Mouse (Mus musculus): ENCODE data around the gene Lpp. TPM values are rescaled to one million over a fixed set of nuclear protein-coding genes. Genes with fewer than 3 reads are reported as not detected.

The Lpp gene
- polyA plus RNA-seq, 1 experiment from 2014 or later = 25.9 TPM

GRCm38 (mm10) chr16:24955054-24955453 lies 561.7 kb downstream of the Lpp start:
- ATAC-seq (ENCODE audit: low FRiP score) = no peak
- H3K9ac ChIP-seq = no peak overlapping the region
- WGBS = 78% methylated on average over 7 of the region's 7 CpGs

GRCm38 (mm10) chr16:24958661-24959060 lies 565.4 kb downstream of the Lpp start:
- H3K4me3 ChIP-seq = no peak overlapping the region
- WGBS = 94% methylated on average over 1 of the region's 1 CpGs
- H3K9me3 ChIP-seq (replicated peaks) = no peaks in the 10 kb centered on the region; the same call in 1 of the 2 replicates
- H3K36me3 ChIP-seq = no peaks in the 10 kb centered on the region
- H3K27ac ChIP-seq = no peak overlapping the region
- no peaks in the 10 kb centered on the region for H3K27me3 ChIP-seq
- H3K4me2 ChIP-seq (replicated peaks) = no peak overlapping the region
- H3K4me1 ChIP-seq = no peaks in the 10 kb centered on the region
- no peak overlapping the region for H3K9ac ChIP-seq
- no peak for ATAC-seq (ENCODE audit: low FRiP score)

More at GRCm38 (mm10) chr16:24955054-24955453, 561.7 kb downstream of the Lpp start:
- Histone ChIP-seq H3K4me2 (replicated peaks) (no peak overlapping the region), H3K27ac (no peak overlapping the region), H3K27me3 (no peaks in the 10 kb centered on the region), H3K9me3 (replicated peaks) (no peaks in the 10 kb centered on the region; the same call in 1 of the 2 replicates), H3K4me3 (no peak overlapping the region), H3K4me1 (no peaks in the 10 kb centered on the region; the same call in 1 of the 2 replicates), H3K36me3 (no peaks in the 10 kb centered on the region)

- H3K36me3 ChIP-seq = no peaks in the 10 kb centered on the region
- no peak overlapping the region for H3K4me3 ChIP-seq
- H3K4me2 ChIP-seq (replicated peaks) = no peak overlapping the region
- ATAC-seq (ENCODE audit: low FRiP score) = no peak
- no peaks in the 10 kb centered on the region; the same call in 1 of the 2 replicates for H3K9me3 ChIP-seq (replicated peaks)
- H3K27ac ChIP-seq = no peak overlapping the region
- no peak overlapping the region for H3K9ac ChIP-seq
- 79% methylated on average over 10 of the region's 10 CpGs for WGBS
- H3K27me3 ChIP-seq = no peaks in the 10 kb centered on the region
- H3K4me1 ChIP-seq = no peaks in the 10 kb centered on the region
Measured at GRCm38 (mm10) chr16:24960901-24961806, 567.8 kb downstream of the Lpp start.

GRCm38 (mm10) chr16:24964311-24964710 lies 571.0 kb downstream of the Lpp start:
- WGBS = 90% methylated on average over 1 of the region's 1 CpGs
- Histone ChIP-seq H3K4me3 (no peak overlapping the region), H3K4me1 (no peaks in the 10 kb centered on the region), H3K36me3 (no peaks in the 10 kb centered on the region), H3K9ac (no peak overlapping the region), H3K27me3 (no peaks in the 10 kb centered on the region), H3K9me3 (replicated peaks) (no peaks in the 10 kb centered on the region), H3K27ac (no peak overlapping the region), H3K4me2 (replicated peaks) (no peak overlapping the region)
- ATAC-seq (ENCODE audit: low FRiP score) = no peak

GRCm38 (mm10) chr16:24965091-24965490 lies 571.8 kb downstream of the Lpp start:
- 80% methylated on average over 4 of the region's 4 CpGs for WGBS
- Histone ChIP-seq H3K36me3 (no peaks in the 10 kb centered on the region), H3K9me3 (replicated peaks) (no peaks in the 10 kb centered on the region), H3K4me2 (replicated peaks) (no peak overlapping the region), H3K4me3 (no peak overlapping the region), H3K27me3 (no peaks in the 10 kb centered on the region), H3K27ac (no peak overlapping the region), H3K4me1 (no peaks in the 10 kb centered on the region), H3K9ac (no peak overlapping the region)
- ATAC-seq (ENCODE audit: low FRiP score) = no peak

GRCm38 (mm10) chr16:24966460-24966859 lies 573.2 kb downstream of the Lpp start:
- no peaks in the 10 kb centered on the region for H3K27me3 ChIP-seq

GRCm38 (mm10) chr16:24973009-24973631 lies 579.8 kb downstream of the Lpp start:
- Histone ChIP-seq H3K4me2 (replicated peaks) (no peak overlapping the region), H3K36me3 (no peaks in the 10 kb centered on the region), H3K27me3 (no peaks in the 10 kb centered on the region), H3K9me3 (replicated peaks) (no peaks in the 10 kb centered on the region), H3K4me3 (no peak overlapping the region), H3K4me1 (no peaks in the 10 kb centered on the region), H3K9ac (no peak overlapping the region), H3K27ac (no peak overlapping the region)
- ATAC-seq (ENCODE audit: low FRiP score) = no peak
- WGBS = 84% methylated on average over 5 of the region's 5 CpGs

More at GRCm38 (mm10) chr16:24966460-24966859, 573.2 kb downstream of the Lpp start:
- Histone ChIP-seq H3K4me2 (replicated peaks) (no peak overlapping the region), H3K9ac (no peak overlapping the region), H3K4me1 (no peaks in the 10 kb centered on the region), H3K4me3 (no peak overlapping the region), H3K36me3 (no peaks in the 10 kb centered on the region), H3K27ac (no peak overlapping the region), H3K9me3 (replicated peaks) (no peaks in the 10 kb centered on the region)
- WGBS = 92% methylated on average over 9 of the region's 9 CpGs
- no peak for ATAC-seq (ENCODE audit: low FRiP score)

- no peak overlapping the region for H3K9ac ChIP-seq
- no peaks in the 10 kb centered on the region for H3K36me3 ChIP-seq
- no peaks in the 10 kb centered on the region for H3K4me1 ChIP-seq
- no peak overlapping the region for H3K27ac ChIP-seq
- no peak overlapping the region for H3K4me2 ChIP-seq (replicated peaks)
- H3K27me3 ChIP-seq = no peaks in the 10 kb centered on the region
- H3K4me3 ChIP-seq = no peak overlapping the region
- no peaks in the 10 kb centered on the region for H3K9me3 ChIP-seq (replicated peaks)
- ATAC-seq (ENCODE audit: low FRiP score) = no peak
- 86% methylated on average over 1 of the region's 1 CpGs for WGBS
Measured at GRCm38 (mm10) chr16:24977771-24978170, 584.5 kb downstream of the Lpp start.

- no peaks in the 10 kb centered on the region for H3K36me3 ChIP-seq
- H3K9ac ChIP-seq = no peak overlapping the region
- H3K27me3 ChIP-seq = no peaks in the 10 kb centered on the region
- 45% methylated on average over 1 of the region's 1 CpGs for WGBS
- no peaks in the 10 kb centered on the region for H3K9me3 ChIP-seq (replicated peaks)
- no peak overlapping the region for H3K4me3 ChIP-seq
- H3K27ac ChIP-seq = no peak overlapping the region
- H3K4me1 ChIP-seq = no peaks in the 10 kb centered on the region
- no peak overlapping the region for H3K4me2 ChIP-seq (replicated peaks)
- ATAC-seq (ENCODE audit: low FRiP score) = no peak
Measured at GRCm38 (mm10) chr16:24978226-24978625, 584.9 kb downstream of the Lpp start.

- no peak overlapping the region for H3K4me3 ChIP-seq
- no peaks in the 10 kb centered on the region for H3K36me3 ChIP-seq
- H3K27ac ChIP-seq = no peak overlapping the region
- no peaks in the 10 kb centered on the region for H3K9me3 ChIP-seq (replicated peaks)
- no peak overlapping the region for H3K4me2 ChIP-seq (replicated peaks)
- H3K27me3 ChIP-seq = no peaks in the 10 kb centered on the region
- WGBS = 92% methylated on average over 4 of the region's 4 CpGs
- H3K4me1 ChIP-seq = no peaks in the 10 kb centered on the region
- no peak overlapping the region for H3K9ac ChIP-seq
- no peak for ATAC-seq (ENCODE audit: low FRiP score)
Measured at GRCm38 (mm10) chr16:24979391-24979790, 586.1 kb downstream of the Lpp start.

GRCm38 (mm10) chr16:24982828-24983227 lies 589.5 kb downstream of the Lpp start:
- H3K36me3 ChIP-seq = no peaks in the 10 kb centered on the region
- H3K9ac ChIP-seq = no peak overlapping the region
- WGBS = 86% methylated on average over 4 of the region's 4 CpGs
- no peak for ATAC-seq (ENCODE audit: low FRiP score)
- H3K27me3 ChIP-seq = no peaks in the 10 kb centered on the region
- no peaks in the 10 kb centered on the region for H3K4me1 ChIP-seq
- no peak overlapping the region for H3K27ac ChIP-seq
- H3K4me3 ChIP-seq = no peak overlapping the region
- no peak overlapping the region for H3K4me2 ChIP-seq (replicated peaks)
- H3K9me3 ChIP-seq (replicated peaks) = no peaks in the 10 kb centered on the region

- no peak for ATAC-seq (ENCODE audit: low FRiP score)
- Histone ChIP-seq H3K36me3 (no peaks in the 10 kb centered on the region), H3K4me3 (no peak overlapping the region), H3K9me3 (replicated peaks) (no peaks in the 10 kb centered on the region), H3K4me2 (replicated peaks) (no peak overlapping the region), H3K4me1 (no peaks in the 10 kb centered on the region), H3K9ac (no peak overlapping the region), H3K27me3 (no peaks in the 10 kb centered on the region), H3K27ac (no peak overlapping the region)
- 93% methylated on average over 11 of the region's 11 CpGs for WGBS
Measured at GRCm38 (mm10) chr16:24990331-24990730, 597.0 kb downstream of the Lpp start.
